In genomic region chr6:136542105-136542504, GRCm38 (mm10) we compare ENCODE assay signal across 11 mouse cellular contexts. TPM values are rescaled to one million over a fixed set of nuclear protein-coding genes. Genes with fewer than 3 reads are reported as not detected.
A peak's percentile ranks its signal among the peaks of the same experiment; 100 is the strongest.
DNase-seq lines count a peak whose midpoint lies in the region; ATAC-seq and TF ChIP-seq lines count a peak whose summit lies in the region.
"Had no signal": no experiment of that assay in that cellular context is flagged by ENCODE, and none has a peak within 500 bp of the region (broad histone marks: within the 10 kb centered on the region; RNA-seq: fewer than 3 reads in every experiment).

No protein-coding gene starts in this region.

- H3K4me2 ChIP-seq in hindbrain, embryonic 16.5 days (ENCODE audit: low read length): no peak overlapping the region
- H3K4me2 ChIP-seq in forebrain, embryonic 15.5 days (replicated peaks): no peak overlapping the region
- H3K4me2 ChIP-seq in midbrain, embryonic 11.5 days: no peak overlapping the region

- 89% methylated on average over 1 of the region's 1 CpGs for WGBS in hindbrain, embryonic 10.5 days
- WGBS in hindbrain, embryonic 16.5 days: 71% methylated on average over 1 of the region's 1 CpGs
- 51% methylated on average over 1 of the region's 1 CpGs for WGBS in forebrain, embryonic 15.5 days
- WGBS in midbrain, embryonic 11.5 days: 76% methylated on average over 1 of the region's 1 CpGs

- H3K4me3 ChIP-seq in hindbrain, embryonic 10.5 days: no peak overlapping the region
- H3K4me3 ChIP-seq in hindbrain, embryonic 16.5 days (ENCODE audit: low read length): no peak overlapping the region
- H3K4me3 ChIP-seq in embryonic fibroblast, embryonic 13.5 days (ENCODE audit: insufficient read depth, low read length): no peak overlapping the region
- H3K4me3 ChIP-seq in forebrain, embryonic 15.5 days: no peak overlapping the region
- H3K4me3 ChIP-seq in midbrain, embryonic 11.5 days (ENCODE audit: low read depth, low read length): no peak overlapping the region
- H3K4me3 ChIP-seq: erythroblast, embryonic 14.5 days had no signal

- no peak for TF ChIP-seq CTCF in embryonic fibroblast, embryonic 13.5 days (IDR thresholded peaks at IDR 0.05; ENCODE audit: borderline replicate concordance, insufficient read depth, low read length)

- no peak for ATAC-seq in hindbrain, embryonic 16.5 days
- no peak for ATAC-seq in forebrain, embryonic 15.5 days (replicated peaks)
- no peak for ATAC-seq in midbrain, embryonic 11.5 days (ENCODE audit: low FRiP score)

- no peak overlapping the region for H3K9ac ChIP-seq in hindbrain, embryonic 16.5 days (ENCODE audit: low read depth, low read length)
- no peak overlapping the region for H3K9ac ChIP-seq in forebrain, embryonic 15.5 days (replicated peaks)
- no peak overlapping the region; the same call in 1 of the 2 replicates for H3K9ac ChIP-seq in midbrain, embryonic 11.5 days (ENCODE audit: low read length)

- H3K36me3 ChIP-seq in hindbrain, embryonic 10.5 days: peaks cover 37% of the 10 kb centered on the region
- H3K36me3 ChIP-seq in hindbrain, embryonic 16.5 days (ENCODE audit: control insufficient read depth, insufficient read depth, low read length): 0 out of 2 replicates have a peak, but pooled peaks cover 2% of the 10 kb centered on the region
- H3K36me3 ChIP-seq in forebrain, embryonic 15.5 days: peaks cover 8% of the 10 kb centered on the region; the same call in 1 of the 2 replicates
- peaks cover 7% of the 10 kb centered on the region; the same call in 1 of the 2 replicates for H3K36me3 ChIP-seq in midbrain, embryonic 11.5 days (ENCODE audit: control insufficient read depth, insufficient read depth, low read length)

- DNase-seq in hindbrain, embryonic 10.5 days (ENCODE audit: low spot score): no peak
- DNase-seq in midbrain, embryonic 11.5 days (ENCODE audit: low spot score, missing footprints): no peak
- DNase-seq in spleen, postnatal 4 days (ENCODE audit: low spot score in 2 of 2): no peak
- DNase-seq in adrenal gland, adult 8-10 months: no peak
- DNase-seq: cerebellum, postnatal 10 days; lung, postnatal 10 days; right cerebral cortex, postnatal 14 days had no signal

- H3K27me3 ChIP-seq in hindbrain, embryonic 10.5 days (ENCODE audit: insufficient read depth, poor library complexity, severe bottlenecking): no peaks in the 10 kb centered on the region
- no peaks in the 10 kb centered on the region for H3K27me3 ChIP-seq in hindbrain, embryonic 16.5 days (replicated peaks; ENCODE audit: control insufficient read depth, insufficient read depth, low read length)
- no peaks in the 10 kb centered on the region for H3K27me3 ChIP-seq in forebrain, embryonic 15.5 days
- no peaks in the 10 kb centered on the region for H3K27me3 ChIP-seq in midbrain, embryonic 11.5 days (ENCODE audit: control insufficient read depth, insufficient read depth, low read length)

- no peak for TF ChIP-seq POLR2A in embryonic fibroblast, embryonic 13.5 days (IDR thresholded peaks at IDR 0.05; ENCODE audit: low read depth, low read length)

- H3K4me1 ChIP-seq in hindbrain, embryonic 10.5 days (replicated peaks): peaks cover 57% of the 10 kb centered on the region
- H3K4me1 ChIP-seq in hindbrain, embryonic 16.5 days (ENCODE audit: control insufficient read depth, insufficient read depth, low read depth, low read length): peaks cover 11% of the 10 kb centered on the region
- H3K4me1 ChIP-seq in embryonic fibroblast, embryonic 13.5 days (ENCODE audit: control insufficient read depth, insufficient read depth, low read length): peaks cover 9% of the 10 kb centered on the region
- peaks cover 40% of the 10 kb centered on the region for H3K4me1 ChIP-seq in forebrain, embryonic 15.5 days
- peaks cover 21% of the 10 kb centered on the region for H3K4me1 ChIP-seq in midbrain, embryonic 11.5 days (ENCODE audit: control insufficient read depth, insufficient read depth, low read length)

- peak overlapping the region; percentile 87 for H3K27ac ChIP-seq in hindbrain, embryonic 10.5 days
- H3K27ac ChIP-seq in hindbrain, embryonic 16.5 days (ENCODE audit: low read depth, low read length): no peak overlapping the region; the same call in 1 of the 2 replicates
- H3K27ac ChIP-seq in embryonic fibroblast, embryonic 13.5 days (ENCODE audit: insufficient read depth, low read length): peak overlapping the region; percentile 51; the same call in 1 of the 2 replicates
- H3K27ac ChIP-seq in forebrain, embryonic 15.5 days (replicated peaks): peak overlapping the region; percentile 68
- peak overlapping the region; percentile 60; the same call in 1 of the 2 replicates for H3K27ac ChIP-seq in midbrain, embryonic 11.5 days (ENCODE audit: low read depth, low read length)

- H3K9me3 ChIP-seq in hindbrain, embryonic 10.5 days: no peaks in the 10 kb centered on the region
- no peaks in the 10 kb centered on the region for H3K9me3 ChIP-seq in hindbrain, embryonic 16.5 days (ENCODE audit: control insufficient read depth, low read length)
- no peaks in the 10 kb centered on the region; the same call in 1 of the 2 replicates for H3K9me3 ChIP-seq in forebrain, embryonic 15.5 days
- no peaks in the 10 kb centered on the region for H3K9me3 ChIP-seq in midbrain, embryonic 11.5 days (ENCODE audit: control insufficient read depth, low read length)

RNA-seq across cellular contexts. Expression of gene Atf7ip, which starts 36.1 kb away (rescaled TPM):
- polyA plus RNA-seq in hindbrain, embryonic 10.5 days (2016; fragmentation: Nextera tagmentation; extraction: Ambion mirVana): 41.8 and 47.2 TPM in 2 replicates
- 30.4 and 33.9 TPM in 2 replicates for polyA plus RNA-seq in hindbrain, embryonic 16.5 days (2015; fragmentation: Nextera tagmentation; extraction: Ambion mirVana)
- polyA plus RNA-seq in embryonic fibroblast, embryonic 13.5 days (2011; ENCODE audit: insufficient read length, low read depth, missing spikeins): 68.6 and 75.8 TPM in 2 replicates
- 45.6 and 46.9 TPM in 2 replicates for polyA plus RNA-seq in forebrain, embryonic 15.5 days (2015; fragmentation: Nextera tagmentation; extraction: Ambion mirVana)
- 43.4 and 46.8 TPM in 2 replicates for polyA plus RNA-seq in midbrain, embryonic 11.5 days (2014; fragmentation: Nextera tagmentation; extraction: Ambion mirVana)
- total RNA-seq in adrenal gland, adult 8-10 months (2022): 100 to 1,000 TPM in 2 of 4 experiments, 10 to 100 TPM in 2; 79.2 to 127 (median 99.1) TPM
